Mouse (Mus musculus): ENCODE data around the gene Fam196a. TPM values are rescaled to one million over a fixed set of nuclear protein-coding genes. Genes with fewer than 3 reads are reported as not detected.
A peak's percentile ranks its signal among the peaks of the same experiment; 100 is the strongest.

The Fam196a gene
- total RNA-seq (2021): 10 to 100 TPM; 16.3 to 16.5 TPM

DNA sequence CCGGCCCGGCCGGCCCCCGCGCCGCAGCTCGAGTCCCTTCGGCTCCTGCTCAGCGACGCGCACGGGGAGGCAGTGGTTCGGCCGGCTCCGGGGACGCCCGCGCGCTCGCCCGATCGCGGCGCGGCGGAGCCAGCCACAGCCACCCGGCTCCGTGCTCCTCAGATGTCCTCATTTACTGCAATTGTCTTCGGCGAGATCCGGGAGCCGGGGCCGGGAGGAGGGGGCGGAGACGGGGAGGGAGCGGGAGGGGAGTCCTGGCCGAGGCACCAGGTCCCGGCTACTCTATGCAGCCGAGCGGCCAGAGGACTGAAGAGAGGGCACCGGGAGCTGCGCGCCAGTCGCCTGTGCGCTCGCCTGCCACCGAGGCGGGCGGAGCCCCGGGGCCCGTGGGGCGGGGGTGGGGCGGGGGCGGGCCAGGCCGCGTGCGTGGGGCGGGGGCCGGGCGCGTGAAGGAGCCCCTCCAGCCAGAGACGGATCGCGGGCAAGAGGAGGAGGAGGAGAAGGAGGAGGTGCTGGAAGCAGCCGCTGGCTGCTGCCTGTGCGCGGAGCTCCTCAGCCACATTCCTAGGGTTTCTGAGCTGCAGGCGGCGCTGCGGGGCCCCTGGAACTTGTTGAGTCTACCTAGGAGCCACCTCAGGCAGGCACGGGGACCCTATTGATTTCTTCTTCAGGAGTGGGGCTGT lies at the start of gene Fam196a:
Fam196a (minus strand) TSS at position 504 of the 683 bp plus-strand sequence.
- peak; percentile 78 to 81 for DNase-seq (ENCODE audit: low spot score in 2 of 2)
- intact Hi-C loops (cut with DNase I): loop anchor here (10.0 kb wide), 1 partner anchor 227 kb away; no protein-coding TSS in a partner anchor

DNA sequence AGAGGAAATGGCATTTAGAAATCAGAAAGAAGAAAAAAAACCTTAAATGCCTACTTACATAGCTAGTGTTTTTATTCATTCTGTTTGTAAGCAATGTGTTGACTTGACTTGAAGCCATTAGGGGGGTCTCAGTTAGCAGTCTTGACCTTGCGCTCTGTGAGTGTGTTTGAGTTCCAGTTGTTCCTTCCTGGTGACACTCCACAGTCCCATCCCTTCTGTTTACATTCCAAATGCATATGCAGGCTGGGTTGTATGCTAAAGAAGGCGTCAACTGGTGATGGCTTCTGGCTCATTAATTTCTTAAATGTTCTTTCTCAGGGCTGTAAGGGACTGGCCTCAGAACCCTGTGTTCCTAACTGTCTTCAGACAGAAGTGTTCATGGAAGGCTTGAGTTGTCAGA lies 23.4 kb upstream of the Fam196a start:
- intact Hi-C loops (cut with DNase I): loop anchor here (10.0 kb wide), 1 partner anchor 433 kb away; no protein-coding TSS in a partner anchor
- no peak for DNase-seq (ENCODE audit: low spot score in 2 of 2)

DNA sequence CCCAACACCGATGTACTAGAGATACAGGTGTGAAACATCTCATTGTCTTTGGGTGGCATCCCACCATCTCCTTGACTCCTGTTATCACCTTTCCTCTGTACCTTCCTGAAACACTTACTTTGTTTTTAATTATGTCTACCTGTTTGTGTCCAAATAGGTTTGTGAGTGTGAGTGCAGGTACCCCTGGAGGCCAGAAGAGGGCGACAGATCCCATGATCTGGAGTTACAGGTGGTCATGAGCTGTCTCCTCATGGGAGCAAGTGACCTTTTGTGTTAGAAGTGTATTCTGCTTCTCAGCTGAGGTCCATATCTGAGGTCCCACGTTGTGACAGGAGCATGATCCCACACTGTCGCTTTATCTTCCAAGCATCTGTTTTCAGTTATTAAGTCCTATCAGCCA lies 22.6 kb upstream of the Fam196a start:
- intact Hi-C loops (cut with DNase I): loop anchor here (10.0 kb wide), 1 partner anchor 434 kb away; no protein-coding TSS in a partner anchor
- no peak for DNase-seq (ENCODE audit: low spot score in 2 of 2)

DNA sequence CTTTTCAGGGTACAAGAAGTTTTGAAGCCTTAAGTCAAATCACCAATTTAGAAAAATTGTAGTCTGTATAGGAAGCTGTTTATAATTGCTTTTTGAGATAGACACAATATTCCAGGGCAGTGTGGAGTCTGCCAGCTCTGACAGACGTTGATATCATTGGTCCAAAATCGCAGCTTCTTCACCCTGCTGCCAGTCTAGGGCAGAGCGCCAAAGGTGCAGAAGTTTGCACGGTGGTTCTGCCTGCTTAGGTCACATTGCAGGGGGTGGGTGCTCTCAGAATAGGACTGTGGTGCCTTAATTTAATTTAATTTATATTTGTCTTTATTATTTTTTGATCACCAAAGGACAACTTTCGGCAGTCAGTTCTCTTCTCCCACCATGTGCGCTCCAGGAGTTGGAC lies 20.9 kb upstream of the Fam196a start:
- no peak for DNase-seq (ENCODE audit: low spot score in 2 of 2)
- intact Hi-C loops (cut with DNase I): no loop called here

DNA sequence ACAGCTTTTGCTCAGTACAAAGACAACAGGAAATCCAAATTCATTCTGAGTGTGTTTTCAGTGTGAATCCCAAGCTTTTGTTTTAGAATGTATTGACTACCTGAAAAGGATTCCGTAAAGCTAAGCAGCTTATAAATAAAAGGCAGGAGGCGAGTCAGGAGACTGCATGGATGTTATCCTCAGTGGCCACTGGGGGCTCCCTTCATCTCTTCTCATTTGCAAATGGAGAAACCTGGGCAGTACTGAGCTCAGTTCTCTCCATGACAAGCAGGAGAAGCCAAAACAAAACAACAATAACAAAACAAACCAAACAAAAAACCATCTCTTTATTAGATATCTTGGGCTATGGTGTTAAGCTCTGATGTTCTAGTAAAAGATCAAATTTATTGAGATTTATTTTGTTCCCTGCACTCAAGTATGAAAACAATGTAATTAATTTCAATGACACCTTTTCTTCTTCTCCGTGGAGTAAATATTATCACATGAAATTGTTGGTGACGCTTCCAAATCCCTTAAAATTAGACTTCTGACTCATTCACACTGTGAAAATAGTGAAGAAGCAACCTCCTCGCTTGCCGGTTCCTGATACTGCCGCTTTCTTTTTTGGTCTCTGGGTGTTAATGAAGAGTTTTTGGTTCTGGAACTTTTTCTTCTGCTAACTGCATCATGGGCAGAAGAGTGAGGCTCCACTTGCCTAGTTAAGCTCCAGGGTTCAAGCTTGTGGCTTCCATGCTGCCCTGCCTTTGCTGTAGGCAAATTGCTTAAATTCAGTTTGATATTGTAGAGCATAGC lies 7.9 kb upstream of the Fam196a start:
- intact Hi-C loops (cut with DNase I): no loop called here
- no peak for DNase-seq (ENCODE audit: low spot score in 2 of 2)

DNA sequence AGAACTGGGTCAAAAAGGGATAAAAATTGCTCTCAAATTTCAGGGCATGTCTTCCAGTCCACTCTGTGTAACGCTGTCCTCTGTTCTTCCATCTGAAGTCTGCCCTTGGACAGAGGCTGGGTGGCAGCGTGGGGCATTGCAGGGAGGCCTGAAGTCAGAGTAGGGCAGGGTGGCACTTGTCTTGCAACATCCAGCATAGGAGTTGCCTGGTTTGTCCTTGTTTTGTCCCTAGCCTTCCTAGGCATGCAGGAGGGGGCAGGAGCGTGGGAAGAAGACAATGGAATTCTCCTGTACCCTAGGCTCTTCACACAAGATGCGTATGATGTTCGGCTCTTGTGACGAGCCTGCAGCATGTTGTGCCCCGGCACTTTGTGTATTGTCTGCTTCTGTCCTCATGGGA lies 5.5 kb upstream of the Fam196a start:
- no peak for DNase-seq (ENCODE audit: low spot score in 2 of 2)
- intact Hi-C loops (cut with DNase I): no loop called here

DNA sequence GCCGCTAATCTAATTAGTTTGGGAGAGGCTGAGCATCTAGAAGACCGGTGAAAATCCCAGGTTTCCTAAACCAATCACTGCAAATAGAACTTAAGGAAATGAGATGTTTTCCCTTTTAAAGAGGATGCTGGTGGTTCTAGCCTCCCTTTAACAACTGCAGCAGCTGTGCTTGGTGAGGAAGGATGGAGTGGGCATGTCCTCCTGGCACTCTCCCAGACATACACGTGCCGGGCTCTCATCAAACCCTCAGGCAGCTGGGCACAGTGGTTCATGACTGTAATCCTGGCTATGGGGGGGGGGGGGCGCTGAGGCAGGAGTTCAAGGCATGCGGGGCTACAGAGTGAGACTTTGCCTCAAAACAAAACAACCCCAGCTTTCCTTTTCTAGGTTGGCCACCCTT lies 4.8 kb upstream of the Fam196a start:
- no peak for DNase-seq (ENCODE audit: low spot score in 2 of 2)
- intact Hi-C loops (cut with DNase I): no loop called here

DNA sequence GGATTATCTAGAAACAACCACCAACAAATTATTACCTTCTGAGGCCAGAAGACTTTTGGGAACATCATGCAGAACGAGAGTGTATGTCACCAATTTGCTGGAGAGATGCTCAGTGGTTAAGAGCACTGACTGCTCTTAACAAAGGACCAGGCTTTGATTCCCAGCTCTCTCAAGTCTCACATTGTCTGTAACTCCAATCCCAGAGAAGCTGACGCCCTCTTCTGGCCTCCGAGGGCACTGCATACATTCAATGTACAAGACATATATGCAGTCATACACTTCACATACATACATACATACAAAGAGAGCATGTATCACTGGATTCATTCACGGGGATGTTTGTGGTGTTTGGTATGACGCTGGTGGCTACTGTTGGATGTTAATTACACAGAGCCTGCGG lies 3.7 kb upstream of the Fam196a start:
- no peak for DNase-seq (ENCODE audit: low spot score in 2 of 2)
- intact Hi-C loops (cut with DNase I): no loop called here

DNA sequence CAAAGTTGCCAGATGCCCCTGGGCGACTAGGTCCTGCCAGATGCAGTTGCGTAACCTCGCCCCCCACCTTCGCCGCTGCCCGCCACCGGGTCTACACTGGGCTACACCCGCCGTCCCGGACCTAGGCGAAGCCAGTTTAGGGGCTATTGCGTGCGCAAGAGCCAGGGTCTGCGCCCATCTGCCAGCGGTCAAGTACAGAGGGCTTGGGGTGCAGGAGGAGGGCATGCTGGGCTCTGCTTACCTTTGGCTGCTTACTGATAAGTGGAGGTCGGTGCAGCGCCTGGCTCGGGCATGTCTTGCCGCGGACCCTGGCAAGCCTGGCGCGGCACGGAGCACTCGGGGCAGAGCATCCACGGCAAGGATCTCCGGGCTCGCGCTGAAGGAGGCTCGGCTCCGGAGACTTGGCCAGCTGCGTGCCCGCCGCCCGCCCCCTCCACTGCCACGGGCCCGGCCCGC lies 731 bp downstream of the Fam196a start:
- peak in 1 of 2 experiments; percentile 32 for DNase-seq (ENCODE audit: low spot score in 2 of 2)
- intact Hi-C loops (cut with DNase I): loop anchor here (10.0 kb wide), 1 partner anchor 227 kb away; no protein-coding TSS in a partner anchor

DNA sequence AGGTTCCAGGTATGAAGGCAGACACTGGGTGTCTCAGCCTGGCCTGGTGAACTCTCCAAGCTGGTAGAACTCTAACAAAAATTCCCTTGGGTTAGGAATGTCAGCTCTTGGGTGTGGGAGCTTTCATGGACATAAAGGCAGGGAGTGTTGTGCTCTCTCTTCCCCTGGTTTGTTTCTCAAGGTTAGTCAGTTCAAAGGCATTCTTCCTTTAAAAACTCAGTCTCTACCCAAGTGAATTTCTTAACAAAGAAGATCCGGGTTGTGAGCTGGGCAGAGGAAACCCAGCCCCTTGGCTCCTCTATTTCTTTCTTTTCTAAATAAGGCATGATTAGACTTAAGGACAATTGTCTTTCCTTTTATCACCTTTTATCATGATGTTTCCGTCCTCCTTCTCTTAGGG lies 6.3 kb downstream of the Fam196a start:
- intact Hi-C loops (cut with DNase I): loop anchor here (10.0 kb wide), 1 partner anchor 233 kb away; no protein-coding TSS in a partner anchor
- no peak for DNase-seq (ENCODE audit: low spot score in 2 of 2)

DNA sequence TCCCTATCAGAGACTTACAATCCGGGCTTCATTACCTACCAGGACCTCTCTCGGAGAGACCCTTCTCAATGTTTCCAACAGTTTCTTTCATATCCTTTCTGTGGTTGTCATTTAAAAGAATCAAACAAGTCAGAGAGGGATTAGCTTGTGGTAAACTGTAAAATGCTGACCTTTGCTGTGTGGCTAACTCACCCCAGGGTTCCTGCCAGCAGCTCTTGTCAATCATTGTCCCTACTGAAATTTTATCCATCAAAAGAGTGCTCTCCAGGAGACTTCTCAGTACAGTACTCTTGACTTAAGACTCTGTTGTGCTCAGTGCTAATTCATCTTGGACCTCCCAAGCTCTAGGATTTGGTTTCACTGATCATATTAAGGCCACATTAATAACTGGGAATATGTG lies 36.2 kb downstream of the Fam196a start:
- intact Hi-C loops (cut with DNase I): no loop called here
- no peak for DNase-seq (ENCODE audit: low spot score in 2 of 2)

DNA sequence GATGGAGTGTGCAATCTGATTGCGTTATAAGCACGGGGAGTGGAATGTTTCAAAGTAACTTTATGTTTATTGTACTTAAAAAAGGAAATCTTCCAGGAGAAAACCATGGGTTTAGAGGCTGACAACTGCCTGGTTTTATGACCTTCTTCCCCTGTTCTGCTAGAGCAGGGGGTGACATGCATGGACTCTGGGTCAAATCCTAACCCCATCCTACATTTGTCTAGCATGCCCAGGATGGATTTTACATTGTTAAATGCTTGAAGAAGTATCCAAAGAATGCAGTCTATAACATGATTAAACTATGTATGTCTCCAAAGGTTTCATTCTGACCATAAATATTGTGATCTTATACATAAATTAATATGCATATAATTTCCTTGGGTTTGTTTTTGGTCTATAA lies 38.8 kb downstream of the Fam196a start:
- DNase-seq (ENCODE audit: low spot score in 2 of 2): no peak
- intact Hi-C loops (cut with DNase I): no loop called here

DNA sequence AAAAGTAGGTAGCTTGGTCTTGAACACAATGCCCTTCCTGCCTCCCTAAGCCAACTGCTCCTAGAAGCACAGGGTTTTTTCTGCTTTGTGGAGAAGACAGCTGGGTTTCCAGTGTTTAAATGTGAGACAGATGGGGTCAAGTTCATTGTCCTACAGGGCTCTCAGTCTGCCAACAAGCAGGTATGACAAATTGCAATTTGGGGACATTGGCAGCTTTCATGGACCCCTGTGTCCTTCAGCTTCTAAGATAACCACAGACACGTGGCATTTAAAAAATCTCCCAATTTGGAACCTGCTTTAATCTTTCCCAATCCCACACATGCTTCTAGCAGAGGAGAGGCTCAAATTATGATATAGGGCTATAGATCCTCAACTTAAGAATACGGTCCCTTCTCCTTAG lies 43.6 kb downstream of the Fam196a start:
- intact Hi-C loops (cut with DNase I): no loop called here
- DNase-seq (ENCODE audit: low spot score in 2 of 2): no peak

DNA sequence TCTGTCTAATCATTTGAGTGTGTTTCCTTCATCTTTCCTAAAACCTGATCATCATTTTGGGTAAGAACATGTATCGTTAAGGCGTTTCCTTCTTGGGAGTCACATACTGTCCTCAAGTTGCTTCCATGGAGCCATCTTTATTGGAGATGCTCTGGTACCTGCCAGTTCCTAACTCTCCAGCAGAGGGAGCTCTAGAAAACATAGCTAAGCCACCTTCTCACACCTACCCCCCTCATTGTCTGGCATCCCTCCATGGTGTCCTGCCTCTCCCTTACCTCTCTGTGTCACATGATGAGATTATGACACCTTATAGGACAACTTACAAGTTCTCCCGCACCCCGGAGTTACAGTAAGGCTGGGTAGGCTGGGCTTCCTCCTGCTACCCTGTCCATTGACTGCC lies 45.3 kb downstream of the Fam196a start:
- no peak for DNase-seq (ENCODE audit: low spot score in 2 of 2)
- intact Hi-C loops (cut with DNase I): no loop called here

DNA sequence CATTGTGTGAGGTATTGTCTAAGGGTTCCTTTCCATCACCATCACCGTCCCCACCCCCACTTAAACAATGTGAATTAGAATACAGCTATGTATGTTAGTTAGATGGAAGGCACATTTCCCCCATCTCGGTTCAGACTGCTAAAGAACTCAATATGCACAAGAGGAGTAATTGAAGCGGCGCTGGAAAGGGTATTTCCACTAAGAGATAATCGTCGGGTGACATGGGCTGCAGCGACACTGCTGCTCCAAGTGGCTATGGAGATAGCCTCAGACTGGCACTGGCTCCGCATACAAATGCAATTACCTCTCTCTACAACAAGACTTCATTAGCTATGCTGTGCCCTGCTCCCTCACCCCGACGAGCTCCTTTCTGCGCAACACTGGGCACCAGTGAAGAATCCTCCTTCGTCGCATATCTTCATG lies 45.8 kb downstream of the Fam196a start:
- intact Hi-C loops (cut with DNase I): no loop called here

DNA sequence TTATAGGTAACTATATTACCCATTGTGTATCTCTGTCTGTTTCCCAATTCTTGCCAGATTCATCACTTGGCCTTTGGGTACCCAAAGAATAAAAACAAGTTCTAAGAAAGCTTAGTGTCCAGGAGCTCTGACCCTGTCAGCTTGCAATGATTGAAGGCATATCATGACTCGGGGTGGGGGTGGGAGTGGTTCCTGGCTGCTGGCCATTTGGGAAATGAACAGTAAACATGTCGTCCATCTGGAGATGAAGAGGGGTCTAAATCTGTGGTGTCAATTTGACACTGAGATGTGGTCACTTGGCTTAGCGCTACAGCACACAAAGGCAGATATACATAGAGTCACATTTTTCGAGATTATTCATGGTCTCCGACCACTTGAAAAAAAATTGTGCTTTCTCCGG lies 54.7 kb downstream of the Fam196a start:
- intact Hi-C loops (cut with DNase I): no loop called here
- no peak for DNase-seq (ENCODE audit: low spot score in 2 of 2)

More for the DNA sequence above, 45.8 kb downstream of the Fam196a start:
- DNase-seq (ENCODE audit: low spot score in 2 of 2): no peak

DNA sequence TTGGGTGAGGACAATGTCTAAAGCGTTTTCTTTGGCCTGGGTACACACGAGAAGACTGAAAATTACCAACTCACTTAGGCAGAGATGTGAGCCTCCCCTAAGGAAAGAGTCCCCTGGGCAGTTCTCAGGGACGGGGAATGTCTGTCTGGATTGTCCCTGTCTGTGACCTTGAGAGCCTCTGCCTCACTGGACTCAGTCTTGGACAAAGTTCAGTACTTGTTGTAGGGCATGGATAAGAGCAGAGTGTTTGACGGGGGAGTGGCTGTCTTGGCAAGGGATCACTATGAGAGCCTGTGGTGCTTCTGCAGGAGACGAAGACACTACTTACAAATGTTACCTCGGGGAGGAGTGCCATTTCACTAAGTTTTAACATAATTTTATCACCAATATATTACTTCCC lies 57.8 kb downstream of the Fam196a start:
- DNase-seq (ENCODE audit: low spot score in 2 of 2): no peak
- intact Hi-C loops (cut with DNase I): no loop called here

DNA sequence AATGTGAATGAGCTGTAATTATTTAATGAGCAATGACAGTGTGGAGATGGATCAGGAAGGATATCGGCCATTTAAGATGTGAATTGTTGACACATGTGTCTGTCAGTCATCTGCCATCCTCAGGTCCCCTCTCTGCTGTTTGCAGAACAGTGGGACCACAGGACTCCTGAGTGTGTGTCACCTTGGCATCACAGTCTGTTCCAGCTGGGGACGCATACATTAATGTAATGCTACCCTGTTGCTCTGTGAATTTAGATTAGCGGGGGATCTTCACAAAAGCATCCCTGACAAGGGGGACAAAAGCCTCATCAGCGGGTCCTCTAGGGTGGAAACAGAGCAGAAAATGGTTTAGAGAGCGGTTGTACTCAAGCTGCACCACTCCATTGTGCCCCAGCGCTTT lies 59.2 kb downstream of the Fam196a start:
- no peak for DNase-seq (ENCODE audit: low spot score in 2 of 2)
- intact Hi-C loops (cut with DNase I): no loop called here

DNA sequence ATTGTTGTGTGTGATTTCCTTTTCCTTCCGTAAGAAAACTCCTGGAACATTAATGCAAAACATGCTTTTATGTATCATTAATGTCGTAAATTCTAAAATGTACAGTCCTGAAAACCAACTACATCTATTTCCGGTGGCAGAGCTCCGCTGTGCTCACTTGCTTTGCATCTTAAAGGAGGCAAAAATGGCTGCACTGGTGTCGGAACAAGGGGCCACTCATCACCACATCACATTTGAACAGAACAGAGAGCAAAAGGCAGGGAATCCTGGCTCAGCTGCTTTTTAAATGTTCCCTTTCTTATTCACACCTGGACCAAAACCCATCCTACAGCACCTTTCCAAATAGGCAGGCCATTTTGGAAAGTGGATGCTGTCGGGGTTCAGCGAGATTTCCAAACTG lies 65.2 kb downstream of the Fam196a start:
- intact Hi-C loops (cut with DNase I): no loop called here

DNA sequence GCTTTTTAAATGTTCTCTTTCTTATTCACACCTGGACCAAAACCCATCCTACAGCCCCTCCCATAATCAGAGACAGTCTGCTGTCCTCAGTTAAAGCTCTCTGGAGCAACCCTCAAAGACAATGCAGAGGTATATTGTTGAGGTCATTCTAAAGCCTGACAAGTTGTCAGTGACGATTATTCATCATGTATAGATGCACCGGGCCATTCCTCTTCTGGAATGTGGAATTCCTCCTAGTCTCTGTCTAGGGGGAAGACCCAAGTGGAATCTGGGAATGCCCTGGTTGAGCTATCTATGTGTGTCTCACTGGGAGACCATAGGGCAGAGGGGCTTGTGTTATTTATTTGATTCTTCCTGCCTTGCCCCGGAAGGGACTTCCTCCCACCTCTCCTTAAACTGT lies 65.7 kb downstream of the Fam196a start:
- intact Hi-C loops (cut with DNase I): no loop called here

More for the DNA sequence above, 65.2 kb downstream of the Fam196a start:
- DNase-seq (ENCODE audit: low spot score in 2 of 2): no peak

DNA sequence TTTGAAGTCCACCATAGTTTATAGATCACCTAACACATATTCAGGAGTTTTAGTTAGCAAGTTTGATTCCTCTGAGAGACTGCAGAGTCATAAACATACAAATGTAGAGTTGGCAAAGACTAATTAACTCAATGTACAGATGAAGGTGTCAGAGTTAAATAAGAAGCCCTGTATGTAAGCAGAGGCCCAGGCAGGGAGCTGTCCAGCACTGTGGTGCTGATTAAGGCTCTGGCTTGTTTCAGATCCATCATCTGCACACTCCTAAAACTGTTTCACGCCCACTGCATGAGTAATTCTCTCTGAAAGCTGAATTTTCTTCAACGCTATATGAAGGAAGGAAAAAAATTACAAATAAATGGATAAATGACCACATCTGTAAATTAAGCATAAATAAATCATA lies 74.1 kb downstream of the Fam196a start:
- peak; percentile 5 for DNase-seq (ENCODE audit: low spot score in 2 of 2)
- intact Hi-C loops (cut with DNase I): no loop called here

More for the DNA sequence above, 65.7 kb downstream of the Fam196a start:
- no peak for DNase-seq (ENCODE audit: low spot score in 2 of 2)

All from left cerebral cortex, postnatal 36 days (tissue).